Mouse (Mus musculus) brain, embryonic 14.5 days (tissue): ENCODE data around the gene Sstr4. TPM values are rescaled to one million over a fixed set of nuclear protein-coding genes. Genes with fewer than 3 reads are reported as not detected.

Source experiments
- DNase-seq: peaks from one replicate; pipeline ENCODE4 v3.0.0-alpha.2; 2011; ENCODE audit warnings: low read depth
- CTCF ChIP-seq: fragments of 200-500 bp; IDR thresholded peaks from 2 replicates; pipeline ENCODE4 v1.5.1; 2012; ENCODE audit warnings: inconsistent platforms, mild to moderate bottlenecking, moderate library complexity, borderline replicate concordance; ENCODE audit not compliant: insufficient read depth, insufficient read length; ENCODE audit errors: extremely low read depth
- POLR2A ChIP-seq: fragments of 200-500 bp; IDR thresholded peaks from 2 replicates; pipeline ENCODE4 v1.6.1; 2012; ENCODE audit warnings: mild to moderate bottlenecking, inconsistent platforms, borderline replicate concordance; ENCODE audit not compliant: poor library complexity, insufficient read depth, insufficient read length, severe bottlenecking; ENCODE audit errors: extremely low read depth
- polyA plus RNA-seq: library from polyadenylated mRNA; depleted of rRNA; stranded (reverse); fragments of >200 nt; gene quantifications from 2 replicates; pipeline ENCODE4 v1.2.3, GENCODE M21; 2012; rRNA removed

The Sstr4 gene
- polyA plus RNA-seq, 1 experiment = 2.9 TPM

DNA sequence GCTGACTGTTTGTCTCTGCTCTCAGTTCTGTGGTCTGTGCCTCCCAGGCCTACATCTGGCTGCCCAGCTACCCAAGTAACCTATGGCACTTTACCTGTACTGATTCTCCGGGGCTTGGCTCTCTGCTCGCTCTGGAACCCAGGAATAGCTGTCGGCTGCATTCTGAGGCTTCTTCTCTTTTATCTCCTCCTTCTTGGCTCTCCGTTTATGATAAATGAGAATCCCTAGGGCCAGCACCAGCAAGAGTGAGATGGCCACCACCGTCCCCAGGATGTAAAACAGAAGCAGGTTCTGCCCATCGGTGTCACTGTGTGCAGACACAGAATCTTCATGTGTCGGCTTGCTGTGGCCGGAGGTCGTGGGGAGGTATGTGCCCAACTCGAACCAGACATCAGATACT lies 46.3 kb downstream of the Sstr4 start:
- TF ChIP-seq CTCF (no peak), POLR2A (no peak)
- no peak for DNase-seq

DNA sequence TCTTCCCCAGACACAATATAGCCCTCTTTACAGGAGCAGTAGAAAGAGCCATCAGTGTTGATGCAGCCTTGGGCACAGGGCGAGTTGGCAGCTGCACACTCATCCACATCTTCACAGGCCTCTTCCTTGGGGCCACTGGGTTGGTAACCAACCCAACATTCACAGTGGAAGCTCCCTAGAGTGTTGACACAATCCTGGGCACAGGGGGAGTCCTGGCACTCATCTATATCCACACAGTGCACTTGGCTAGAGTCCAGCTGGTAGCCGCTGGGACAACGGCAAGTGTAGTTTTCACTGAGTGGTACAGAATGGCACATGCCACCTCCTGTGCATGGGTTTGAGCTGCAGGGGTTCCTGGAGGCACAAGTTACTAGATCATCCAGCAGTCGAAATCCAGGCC lies 47.0 kb downstream of the Sstr4 start:
- DNase-seq = no peak
- TF ChIP-seq POLR2A (no peak), CTCF (no peak)

DNA sequence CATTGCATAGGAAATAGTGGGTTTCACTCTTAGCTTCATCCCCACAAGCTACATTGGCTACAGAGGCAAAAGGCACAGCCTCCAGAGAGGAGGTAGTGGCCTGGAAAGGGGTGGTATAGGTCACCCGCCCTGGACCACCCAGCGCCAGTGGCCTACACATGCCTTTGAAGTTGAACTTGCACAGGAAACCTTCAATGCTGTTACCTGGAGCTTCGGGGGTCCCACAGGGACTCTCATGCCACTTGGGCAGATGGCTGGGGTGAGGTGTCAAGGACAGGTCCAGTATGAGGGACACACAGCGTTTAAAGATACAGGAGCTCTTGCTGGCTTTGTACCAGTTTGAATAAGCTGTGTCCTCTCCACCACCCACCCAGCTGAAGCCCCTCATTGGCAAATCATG lies 47.6 kb downstream of the Sstr4 start:
- TF ChIP-seq POLR2A (no peak), CTCF (no peak)
- DNase-seq = no peak

DNA sequence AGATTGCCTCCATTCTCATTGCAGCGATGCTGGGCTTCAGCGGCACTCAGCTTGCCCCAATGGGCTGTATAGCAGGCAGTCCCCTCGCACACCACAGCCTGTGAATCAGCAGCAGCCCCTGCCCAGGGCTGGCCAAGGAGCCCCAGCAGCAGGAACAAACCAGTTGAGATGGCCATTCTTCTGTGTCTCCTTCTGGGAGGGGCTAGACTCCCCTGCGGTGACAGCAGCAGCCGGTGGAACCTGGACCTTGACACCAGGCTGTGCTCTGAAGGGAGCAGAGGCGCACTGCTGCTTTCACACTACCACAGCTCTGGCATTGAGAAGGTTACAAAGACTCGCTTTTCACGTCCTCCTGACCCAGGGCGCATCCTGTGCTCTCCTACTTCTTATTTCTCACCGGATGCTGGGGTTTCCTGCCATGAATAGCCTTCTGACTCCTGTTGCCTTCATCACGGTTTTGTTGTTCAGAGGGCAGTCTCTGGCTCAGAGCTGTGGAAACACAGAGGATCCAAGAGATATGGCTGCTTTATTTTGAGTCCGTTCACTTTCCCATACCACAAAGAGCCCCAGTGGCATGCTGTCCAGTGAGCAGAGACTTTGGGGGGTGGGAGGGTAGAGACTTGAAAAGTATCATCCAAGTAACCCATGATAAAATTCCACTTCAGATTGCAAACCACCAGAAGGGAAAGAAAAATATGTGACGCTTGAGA lies 48.3 kb downstream of the Sstr4 start, which contains the start of gene Cd93:
Cd93 (minus strand) TSS at position 315 of the 710 bp plus-strand sequence.
- TF ChIP-seq CTCF (no peak), POLR2A (no peak)

DNA sequence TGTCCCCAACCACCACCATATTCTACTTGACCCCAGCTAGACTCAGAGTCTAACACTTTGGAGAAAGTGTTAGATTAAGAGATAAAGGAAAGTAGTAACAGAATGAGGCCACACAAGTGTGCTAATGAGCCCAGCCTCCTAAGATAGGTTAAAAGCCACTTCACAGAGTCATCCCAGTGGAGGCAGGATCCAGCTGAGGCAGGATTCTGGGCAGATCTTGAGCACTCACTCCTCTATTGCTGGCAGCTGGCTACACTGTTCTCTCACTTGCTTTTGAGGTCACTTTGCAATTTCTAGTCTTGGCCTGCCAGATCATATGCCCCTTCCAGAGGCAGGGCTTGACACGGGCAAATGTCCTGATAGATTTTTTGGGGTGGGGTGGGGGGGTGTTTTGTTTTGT lies 49.3 kb downstream of the Sstr4 start:
- no peak for DNase-seq
- TF ChIP-seq POLR2A (no peak), CTCF (no peak)

More for the DNA sequence above, 48.3 kb downstream of the Sstr4 start, which contains the start of gene Cd93:
- DNase-seq = no peak

DNA sequence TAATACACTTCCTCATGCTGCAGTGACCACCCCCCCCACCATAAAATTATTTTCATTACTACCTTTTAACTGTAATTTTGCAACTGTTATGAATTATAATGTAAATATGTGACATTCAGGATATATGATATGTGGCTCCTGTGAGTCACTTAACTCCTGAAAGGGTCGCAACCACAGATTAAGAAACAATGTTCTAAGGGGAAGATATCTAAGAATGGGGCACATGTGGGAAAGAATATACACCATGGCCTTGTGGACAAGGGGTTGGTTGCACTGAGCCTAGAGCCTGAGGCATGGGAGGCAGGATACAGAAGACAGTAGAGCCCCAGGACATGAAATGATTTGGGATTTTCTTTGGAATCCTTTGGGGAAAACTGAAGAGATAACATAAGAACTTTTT lies 50.5 kb downstream of the Sstr4 start:
- TF ChIP-seq POLR2A = no peak
- TF ChIP-seq CTCF = no peak
- DNase-seq = no peak

Other genes with a start within 250 kb of the Sstr4 start
- gene Thbd, start 12.8 kb downstream of the Sstr4 start, polyA plus RNA-seq = 4.6 and 6.4 TPM in 2 replicates
- gene Cd93, start 48.2 kb downstream of the Sstr4 start, polyA plus RNA-seq = 6.8 and 13.9 TPM in 2 replicates